15 mouse cellular contexts compared by ENCODE assay signal in genomic region chr17:5207881-5208280, GRCm38 (mm10).
"Had no signal": no experiment of that assay in that cellular context is flagged by ENCODE, and none has a peak within 500 bp of the region (broad histone marks: within the 10 kb centered on the region; RNA-seq: fewer than 3 reads in every experiment).

No protein-coding gene starts in this region.

- H3K27me3 ChIP-seq: midbrain, embryonic 12.5 days; midbrain, embryonic 15.5 days; neural tube, embryonic 12.5 days; neural tube, embryonic 15.5 days; stomach, embryonic 15.5 days had no signal

- H3K36me3 ChIP-seq: midbrain, embryonic 12.5 days; midbrain, embryonic 15.5 days; neural tube, embryonic 12.5 days; neural tube, embryonic 15.5 days; stomach, embryonic 15.5 days had no signal

- H3K9ac ChIP-seq: liver, embryonic 14.5 days; lung, embryonic 14.5 days; midbrain, embryonic 12.5 days; midbrain, embryonic 15.5 days; neural tube, embryonic 12.5 days; neural tube, embryonic 15.5 days; stomach, embryonic 15.5 days had no signal

- ATAC-seq: intestine, postnatal 0 days; lung, postnatal 0 days; midbrain, embryonic 15.5 days had no signal

- H3K4me3 ChIP-seq: left cerebral cortex, adult 2 months; midbrain, embryonic 12.5 days; midbrain, embryonic 15.5 days; neural tube, embryonic 12.5 days; neural tube, embryonic 15.5 days; stomach, embryonic 15.5 days had no signal

- H3K4me2 ChIP-seq: lung, embryonic 14.5 days; midbrain, embryonic 12.5 days; midbrain, embryonic 15.5 days; neural tube, embryonic 12.5 days; neural tube, embryonic 15.5 days; stomach, embryonic 15.5 days had no signal

- H3K27ac ChIP-seq: kidney, postnatal 0 days; left cerebral cortex, adult 2 months; liver, embryonic 14.5 days; midbrain, embryonic 12.5 days; midbrain, embryonic 15.5 days; neural tube, embryonic 12.5 days; neural tube, embryonic 15.5 days; stomach, embryonic 15.5 days had no signal

- DNase-seq: kidney, adult 2 months; layer of hippocampus, postnatal 36 days; right cerebral cortex, adult 18-20 months; right cerebral cortex, postnatal 14 days had no signal

- H3K9me3 ChIP-seq: midbrain, embryonic 12.5 days; midbrain, embryonic 15.5 days; neural tube, embryonic 12.5 days; neural tube, embryonic 15.5 days; stomach, embryonic 15.5 days had no signal
